8 mouse cellular contexts compared by ENCODE assay signal in the genomic region with DNA sequence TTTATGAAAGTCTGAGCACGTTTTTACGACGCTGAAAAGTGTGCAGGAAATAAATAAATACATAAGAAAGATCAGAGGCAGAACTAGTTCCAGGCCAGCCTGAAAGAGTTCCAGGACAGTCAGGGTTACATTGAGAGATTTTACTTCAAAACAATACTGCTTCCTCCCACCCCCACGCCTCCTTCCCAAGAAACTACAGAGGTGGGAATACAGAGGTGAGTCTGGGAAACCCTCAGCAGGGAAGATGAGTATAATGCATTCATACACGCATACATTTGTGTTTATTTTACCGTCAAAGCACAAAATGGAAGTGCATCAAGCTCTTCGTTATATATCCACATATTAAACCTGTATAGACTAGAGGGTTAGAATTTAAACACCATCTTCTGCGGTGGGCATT. TPM values are rescaled to one million over a fixed set of nuclear protein-coding genes. Genes with fewer than 3 reads are reported as not detected.
DNase-seq lines count a peak whose midpoint lies in the region; ATAC-seq lines count a peak whose summit lies in the region.

No protein-coding gene starts in this region.

- WGBS in embryonic facial prominence, embryonic 12.5 days = under 1% methylated on average over 8 of the region's 8 CpGs
- WGBS in hindbrain, embryonic 16.5 days = 1% methylated on average over 8 of the region's 8 CpGs
- WGBS in midbrain, embryonic 12.5 days = 2% methylated on average over 8 of the region's 8 CpGs

- no peaks in the 10 kb centered on the region for H3K9me3 ChIP-seq in embryonic facial prominence, embryonic 12.5 days
- no peaks in the 10 kb centered on the region for H3K9me3 ChIP-seq in hindbrain, embryonic 16.5 days (ENCODE audit: control insufficient read depth, low read length)
- no peaks in the 10 kb centered on the region for H3K9me3 ChIP-seq in midbrain, embryonic 12.5 days

- H3K4me2 ChIP-seq in embryonic facial prominence, embryonic 12.5 days (replicated peaks) = peak overlapping the region; percentile 71
- peak overlapping the region; percentile 76 for H3K4me2 ChIP-seq in hindbrain, embryonic 16.5 days (ENCODE audit: low read length)
- H3K4me2 ChIP-seq in midbrain, embryonic 12.5 days (replicated peaks) = peak overlapping the region; percentile 58

- H3K4me3 ChIP-seq in embryonic facial prominence, embryonic 12.5 days = peak overlapping the region; percentile 60
- peak overlapping the region; percentile 94 for H3K4me3 ChIP-seq in hindbrain, embryonic 16.5 days (ENCODE audit: low read length)
- peak overlapping the region; percentile 66 for H3K4me3 ChIP-seq in midbrain, embryonic 12.5 days

- peak; percentile 18 for DNase-seq in ovary, postnatal 14 days (ENCODE audit: low spot score)
- DNase-seq in ovary, postnatal 10 days (ENCODE audit: low spot score) = no peak
- DNase-seq in ovary, adult 18-20 months (ENCODE audit: low spot score) = no peak
- DNase-seq in thymus, postnatal 4 days = no peak
- DNase-seq in spleen, adult 18-20 months = no peak

- H3K27ac ChIP-seq in embryonic facial prominence, embryonic 12.5 days = peak overlapping the region; percentile 99
- peak overlapping the region; percentile 100 for H3K27ac ChIP-seq in hindbrain, embryonic 16.5 days (ENCODE audit: low read depth, low read length)
- H3K27ac ChIP-seq in midbrain, embryonic 12.5 days (replicated peaks) = peak overlapping the region; percentile 100

- peak overlapping the region; percentile 88 for H3K9ac ChIP-seq in embryonic facial prominence, embryonic 12.5 days
- H3K9ac ChIP-seq in hindbrain, embryonic 16.5 days (ENCODE audit: low read depth, low read length) = peak overlapping the region; percentile 99
- H3K9ac ChIP-seq in midbrain, embryonic 12.5 days (replicated peaks) = peak overlapping the region; percentile 94

- no peak for ATAC-seq in embryonic facial prominence, embryonic 12.5 days (ENCODE audit: insufficient number of reproducible peaks, insufficient read depth, low FRiP score, low TSS enrichment)
- ATAC-seq in hindbrain, embryonic 16.5 days = peak; percentile 13
- ATAC-seq in midbrain, embryonic 12.5 days (ENCODE audit: low FRiP score, low read depth) = peak; percentile 7; the same call in 1 of the 2 replicates

- H3K36me3 ChIP-seq in embryonic facial prominence, embryonic 12.5 days = no peaks in the 10 kb centered on the region
- H3K36me3 ChIP-seq in hindbrain, embryonic 16.5 days (ENCODE audit: control insufficient read depth, insufficient read depth, low read length) = no peaks in the 10 kb centered on the region
- H3K36me3 ChIP-seq in midbrain, embryonic 12.5 days = no peaks in the 10 kb centered on the region

- no peaks in the 10 kb centered on the region for H3K27me3 ChIP-seq in embryonic facial prominence, embryonic 12.5 days
- H3K27me3 ChIP-seq in hindbrain, embryonic 16.5 days (replicated peaks; ENCODE audit: control insufficient read depth, insufficient read depth, low read length) = no peaks in the 10 kb centered on the region
- H3K27me3 ChIP-seq in midbrain, embryonic 12.5 days = no peaks in the 10 kb centered on the region

- H3K4me1 ChIP-seq in embryonic facial prominence, embryonic 12.5 days = peaks cover 26% of the 10 kb centered on the region
- H3K4me1 ChIP-seq in hindbrain, embryonic 16.5 days (ENCODE audit: control insufficient read depth, insufficient read depth, low read depth, low read length) = peaks cover 23% of the 10 kb centered on the region
- H3K4me1 ChIP-seq in midbrain, embryonic 12.5 days = peaks cover 34% of the 10 kb centered on the region

RNA-seq across cellular contexts. Expression of gene Etv6, which starts 1.1 kb away (rescaled TPM):
- 14.2 and 15.8 TPM in 2 replicates for polyA plus RNA-seq in embryonic facial prominence, embryonic 12.5 days (2016; fragmentation: Nextera tagmentation; extraction: Ambion mirVana)
- 3.4 and 5.4 TPM in 2 replicates for polyA plus RNA-seq in hindbrain, embryonic 16.5 days (2015; fragmentation: Nextera tagmentation; extraction: Ambion mirVana)
- 13.5 and 13.9 TPM in 2 replicates for polyA plus RNA-seq in midbrain, embryonic 12.5 days (2016; fragmentation: Nextera tagmentation; extraction: Ambion mirVana)
